Mouse (Mus musculus) testis, adult 2 months (tissue): ENCODE data around the gene Polr1e. TPM values are rescaled to one million over a fixed set of nuclear protein-coding genes. Genes with fewer than 3 reads are reported as not detected.

Experiments
- H3K27ac ChIP-seq: fragments of 200-500 bp; 2 replicates; pipeline ENCODE4 v1.5.1; 2012; ENCODE audit warnings: low read depth, low read length; ENCODE audit not compliant: control insufficient read depth, insufficient read depth
- H3K27me3 ChIP-seq: fragments of 200-500 bp; 2 replicates; pipeline ENCODE4 v1.6.1; 2012; ENCODE audit warnings: mild to moderate bottlenecking, low read length, moderate library complexity; ENCODE audit not compliant: control insufficient read depth, insufficient read depth
- H3K36me3 ChIP-seq: fragments of 200-500 bp; 2 replicates; pipeline ENCODE4 v1.6.1; 2012; ENCODE audit warnings: mild to moderate bottlenecking, low read length; ENCODE audit not compliant: control insufficient read depth, insufficient read depth
- H3K4me1 ChIP-seq: fragments of 200-500 bp; 2 replicates; pipeline ENCODE4 v1.6.1; 2012; ENCODE audit warnings: low read length; ENCODE audit not compliant: control insufficient read depth, insufficient read depth
- H3K4me3 ChIP-seq: fragments of 200-500 bp; 2 replicates; pipeline ENCODE4 v1.5.1; 2012; ENCODE audit warnings: low read depth, mild to moderate bottlenecking, low read length, moderate library complexity, mixed read lengths; ENCODE audit not compliant: control insufficient read depth
- CTCF ChIP-seq: fragments of 200-500 bp; IDR thresholded peaks from 2 replicates; pipeline ENCODE4 v1.5.1; 2012; ENCODE audit warnings: low read depth, mild to moderate bottlenecking, inconsistent platforms, low read length, moderate library complexity; ENCODE audit not compliant: control insufficient read depth, insufficient read depth, insufficient replicate concordance
- POLR2A ChIP-seq: fragments of 200-500 bp; IDR thresholded peaks from 2 replicates; pipeline ENCODE4 v1.6.1; 2012; ENCODE audit warnings: low read depth, mild to moderate bottlenecking, inconsistent platforms, low read length, moderate library complexity; ENCODE audit not compliant: control insufficient read depth
- polyA plus RNA-seq: library from polyadenylated mRNA; depleted of rRNA; stranded (reverse); fragments of >200 nt; gene quantifications from 2 replicates; pipeline ENCODE4 v1.2.3, GENCODE M21; 2012

Gene Polr1e
- polyA plus RNA-seq, 1 experiment, result 6.3 TPM

- Histone ChIP-seq H3K36me3 (no peaks in the 10 kb centered on the region), H3K4me1 (no peaks in the 10 kb centered on the region), H3K4me3 (no peak overlapping the region), H3K27ac (no peak overlapping the region), H3K27me3 (no peaks in the 10 kb centered on the region)
- TF ChIP-seq CTCF (no peak), POLR2A (no peak)
Observed at GRCm38 (mm10) chr4:45005452-45005851, 12.9 kb upstream of the Polr1e start.

GRCm38 (mm10) chr4:45010806-45011415 is 7.5 kb upstream of the Polr1e start:
- no peaks in the 10 kb centered on the region for H3K36me3 ChIP-seq
- H3K27me3 ChIP-seq, result no peaks in the 10 kb centered on the region
- TF ChIP-seq POLR2A (no peak), CTCF (no peak)
- H3K27ac ChIP-seq, result 0 out of 2 replicates have a peak overlapping the region, but pooled peaks have one; percentile 18
- peaks cover 6% of the 10 kb centered on the region for H3K4me1 ChIP-seq
- H3K4me3 ChIP-seq, result peak overlapping the region; percentile 96

GRCm38 (mm10) chr4:45011581-45012104 is 6.7 kb upstream of the Polr1e start:
- Histone ChIP-seq H3K4me3 (peak overlapping the region; percentile 96), H3K27ac (peak overlapping the region; percentile 99), H3K4me1 (peaks cover 6% of the 10 kb centered on the region), H3K36me3 (no peaks in the 10 kb centered on the region), H3K27me3 (no peaks in the 10 kb centered on the region)
- TF ChIP-seq POLR2A, result no peak
- no peak for TF ChIP-seq CTCF

- no peaks in the 10 kb centered on the region for H3K27me3 ChIP-seq
- H3K27ac ChIP-seq, result peak within 1 kb of the TSS; percentile 99
- H3K4me3 ChIP-seq, result peak within 1 kb of the TSS; percentile 96
- peaks cover 6% of the 10 kb centered on the region for H3K4me1 ChIP-seq
- TF ChIP-seq POLR2A (peak; percentile 72; the same call in 1 of the 2 replicates), CTCF (0 out of 2 replicates have a peak, but pooled peaks have one; percentile 8)
- H3K36me3 ChIP-seq, result no peaks in the 10 kb centered on the region
Observed at GRCm38 (mm10) chr4:45012105-45012975, 6.0 kb upstream of the Polr1e start, which contains the start of gene Zbtb5. TSS of gene Zbtb5 (minus strand) at chr4:45012412.

DNA sequence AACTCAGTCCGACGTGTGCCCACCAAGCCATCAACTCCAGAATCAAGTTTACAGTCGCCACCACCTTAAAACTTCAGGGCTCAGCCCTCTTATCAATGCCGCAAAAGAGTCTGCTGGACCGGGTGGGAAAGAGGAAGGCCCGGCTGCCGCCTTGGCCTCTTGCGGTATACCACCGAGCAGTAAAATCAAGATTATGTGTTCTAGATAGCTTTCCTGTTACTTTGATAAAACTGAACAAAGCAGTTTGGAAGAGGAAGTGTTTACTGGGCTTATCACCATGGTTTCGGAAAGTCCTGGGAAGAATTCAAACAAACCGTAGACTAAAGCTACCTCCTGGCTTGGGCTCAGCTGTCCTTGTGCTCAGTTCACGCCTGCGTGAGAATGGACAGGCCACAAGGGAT is 5.4 kb upstream of the Polr1e start:
- no peaks in the 10 kb centered on the region for H3K36me3 ChIP-seq
- H3K27ac ChIP-seq, result peak overlapping the region; percentile 68
- TF ChIP-seq CTCF (no peak), POLR2A (no peak)
- H3K27me3 ChIP-seq, result no peaks in the 10 kb centered on the region
- peaks cover 6% of the 10 kb centered on the region for H3K4me1 ChIP-seq
- peak overlapping the region; percentile 96 for H3K4me3 ChIP-seq

DNA sequence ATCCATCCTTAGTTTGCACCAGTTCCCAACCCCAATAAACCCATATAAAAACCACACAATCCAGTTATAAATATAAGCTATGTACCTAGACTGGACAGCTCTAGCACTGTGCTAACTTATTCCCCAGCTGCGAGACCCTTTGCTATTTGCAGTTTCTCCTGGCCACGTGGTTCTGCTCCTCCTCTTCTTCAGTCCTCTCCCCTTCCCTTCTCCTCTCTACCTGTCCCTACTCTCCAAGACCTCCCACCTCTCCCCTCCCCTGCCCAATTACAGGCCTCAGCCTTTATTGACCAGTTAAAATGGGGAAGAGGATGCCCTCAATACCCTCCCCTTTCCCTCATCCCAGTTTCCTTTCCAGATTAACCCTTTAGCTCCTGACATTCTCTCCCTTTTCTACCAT is 4.8 kb upstream of the Polr1e start:
- Histone ChIP-seq H3K4me1 (peaks cover 6% of the 10 kb centered on the region), H3K36me3 (no peaks in the 10 kb centered on the region), H3K27me3 (no peaks in the 10 kb centered on the region), H3K27ac (no peak overlapping the region), H3K4me3 (peak overlapping the region; percentile 75)
- TF ChIP-seq POLR2A, result no peak
- no peak for TF ChIP-seq CTCF

GRCm38 (mm10) chr4:45015615-45016014 is 2.8 kb upstream of the Polr1e start:
- Histone ChIP-seq H3K27me3 (no peaks in the 10 kb centered on the region), H3K4me3 (no peak overlapping the region), H3K36me3 (no peaks in the 10 kb centered on the region), H3K27ac (no peak overlapping the region), H3K4me1 (peaks cover 10% of the 10 kb centered on the region)
- TF ChIP-seq CTCF (no peak), POLR2A (no peak)
